Mouse (Mus musculus): ENCODE results near the gene Trip12.

DNA sequence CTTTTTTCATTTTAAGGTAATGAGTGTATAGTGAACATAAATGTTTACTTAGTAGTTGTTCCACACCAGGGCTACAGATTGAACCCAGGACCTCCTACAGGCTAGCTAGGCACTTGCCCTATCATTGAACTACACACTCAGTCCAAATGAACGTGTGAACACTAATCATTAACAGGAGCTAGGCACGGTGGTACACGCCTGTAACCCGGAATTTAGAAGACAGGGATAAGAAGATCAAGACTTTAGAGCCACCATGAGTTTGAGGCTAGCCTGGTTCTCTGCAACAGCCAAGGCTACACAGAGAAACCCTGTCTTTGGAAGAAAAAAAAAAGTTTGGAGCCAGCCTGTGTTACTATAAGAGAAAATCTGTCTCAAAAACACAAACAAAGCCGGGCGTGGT is 19.3 kb upstream of the Trip12 start:
- TF ChIP-seq CTCF (IDR thresholded peaks at IDR 0.05; ENCODE audit: borderline replicate concordance, control insufficient read depth, extremely low read depth, insufficient read depth, low read length, poor library complexity) (no peak), POLR2A (IDR thresholded peaks at IDR 0.05; ENCODE audit: control insufficient read depth, extremely low read depth, insufficient read depth, low read length, poor library complexity) (no peak)
